Mouse (Mus musculus): ENCODE results near the gene 4930519G04Rik. TPM values are rescaled to one million over a fixed set of nuclear protein-coding genes. Genes with fewer than 3 reads are reported as not detected.

The 4930519G04Rik gene
- polyA plus RNA-seq, 1 experiment: 68.8 TPM

- TF ChIP-seq POLR2A (IDR thresholded peaks at IDR 0.05; ENCODE audit: control insufficient read depth, low read depth, low read length) (no peak), CTCF (IDR thresholded peaks at IDR 0.05; ENCODE audit: control insufficient read depth, insufficient read depth, insufficient replicate concordance, low read depth, low read length) (no peak)
- Histone ChIP-seq H3K4me3 (ENCODE audit: control insufficient read depth, low read depth, low read length) (peak within 1 kb of the TSS; percentile 47), H3K36me3 (ENCODE audit: control insufficient read depth, insufficient read depth, low read length) (no peaks in the 10 kb centered on the region), H3K27me3 (ENCODE audit: control insufficient read depth, insufficient read depth, low read length) (no peaks in the 10 kb centered on the region), H3K27ac (ENCODE audit: control insufficient read depth, insufficient read depth, low read depth, low read length) (no peak within 1 kb of the TSS), H3K4me1 (ENCODE audit: control insufficient read depth, insufficient read depth, low read length) (peaks cover 10% of the 10 kb centered on the region)
Measured at GRCm38 (mm10) chr5:114922998-114923473, 69.6 kb downstream of the 4930519G04Rik start, which contains the start of gene Oasl1. Gene Oasl1, plus strand, starts transcription at chr5:114923240.

GRCm38 (mm10) chr5:114926153-114926684 lies 72.8 kb downstream of the 4930519G04Rik start:
- H3K27ac ChIP-seq (ENCODE audit: control insufficient read depth, insufficient read depth, low read depth, low read length): no peak overlapping the region
- peaks cover 10% of the 10 kb centered on the region for H3K4me1 ChIP-seq (ENCODE audit: control insufficient read depth, insufficient read depth, low read length)
- H3K27me3 ChIP-seq (ENCODE audit: control insufficient read depth, insufficient read depth, low read length): no peaks in the 10 kb centered on the region
- H3K4me3 ChIP-seq (ENCODE audit: control insufficient read depth, low read depth, low read length): no peak overlapping the region
- no peaks in the 10 kb centered on the region for H3K36me3 ChIP-seq (ENCODE audit: control insufficient read depth, insufficient read depth, low read length)
- no peak for TF ChIP-seq POLR2A (IDR thresholded peaks at IDR 0.05; ENCODE audit: control insufficient read depth, low read depth, low read length)

- no peaks in the 10 kb centered on the region for H3K27me3 ChIP-seq (ENCODE audit: control insufficient read depth, insufficient read depth, low read length)
- H3K4me1 ChIP-seq (ENCODE audit: control insufficient read depth, insufficient read depth, low read length): peaks cover 11% of the 10 kb centered on the region
- H3K27ac ChIP-seq (ENCODE audit: control insufficient read depth, insufficient read depth, low read depth, low read length): no peak overlapping the region
- no peaks in the 10 kb centered on the region for H3K36me3 ChIP-seq (ENCODE audit: control insufficient read depth, insufficient read depth, low read length)
- no peak overlapping the region for H3K4me3 ChIP-seq (ENCODE audit: control insufficient read depth, low read depth, low read length)
- no peak for TF ChIP-seq CTCF (IDR thresholded peaks at IDR 0.05; ENCODE audit: control insufficient read depth, insufficient read depth, insufficient replicate concordance, low read depth, low read length)
- TF ChIP-seq POLR2A (IDR thresholded peaks at IDR 0.05; ENCODE audit: control insufficient read depth, low read depth, low read length): no peak
Measured at GRCm38 (mm10) chr5:114926753-114927152, 73.3 kb downstream of the 4930519G04Rik start.

GRCm38 (mm10) chr5:114931626-114932025 lies 78.2 kb downstream of the 4930519G04Rik start:
- no peaks in the 10 kb centered on the region for H3K27me3 ChIP-seq (ENCODE audit: control insufficient read depth, insufficient read depth, low read length)
- H3K4me1 ChIP-seq (ENCODE audit: control insufficient read depth, insufficient read depth, low read length): peaks cover 8% of the 10 kb centered on the region
- H3K27ac ChIP-seq (ENCODE audit: control insufficient read depth, insufficient read depth, low read depth, low read length): no peak overlapping the region
- no peak overlapping the region for H3K4me3 ChIP-seq (ENCODE audit: control insufficient read depth, low read depth, low read length)
- H3K36me3 ChIP-seq (ENCODE audit: control insufficient read depth, insufficient read depth, low read length): no peaks in the 10 kb centered on the region
- TF ChIP-seq POLR2A (IDR thresholded peaks at IDR 0.05; ENCODE audit: control insufficient read depth, low read depth, low read length): no peak
- TF ChIP-seq CTCF (IDR thresholded peaks at IDR 0.05; ENCODE audit: control insufficient read depth, insufficient read depth, insufficient replicate concordance, low read depth, low read length): no peak

- H3K4me3 ChIP-seq (ENCODE audit: control insufficient read depth, low read depth, low read length): no peak overlapping the region
- H3K27ac ChIP-seq (ENCODE audit: control insufficient read depth, insufficient read depth, low read depth, low read length): no peak overlapping the region
- H3K36me3 ChIP-seq (ENCODE audit: control insufficient read depth, insufficient read depth, low read length): no peaks in the 10 kb centered on the region
- TF ChIP-seq POLR2A (IDR thresholded peaks at IDR 0.05; ENCODE audit: control insufficient read depth, low read depth, low read length) (no peak), CTCF (IDR thresholded peaks at IDR 0.05; ENCODE audit: control insufficient read depth, insufficient read depth, insufficient replicate concordance, low read depth, low read length) (no peak)
- peaks cover 10% of the 10 kb centered on the region for H3K4me1 ChIP-seq (ENCODE audit: control insufficient read depth, insufficient read depth, low read length)
- H3K27me3 ChIP-seq (ENCODE audit: control insufficient read depth, insufficient read depth, low read length): no peaks in the 10 kb centered on the region
Measured at GRCm38 (mm10) chr5:114933206-114933605, 79.7 kb downstream of the 4930519G04Rik start.

Other genes starting within 250 kb of the 4930519G04Rik start
- 0.93 and 1.9 TPM in 2 replicates for gene Trpv4, start 195.2 kb upstream of the 4930519G04Rik start, polyA plus RNA-seq (2012; rRNA removed)
- gene Gltp, start 162.7 kb upstream of the 4930519G04Rik start, polyA plus RNA-seq (2012; rRNA removed): 10.5 TPM in 2 replicates
- gene Tchp, start 145.9 kb upstream of the 4930519G04Rik start, polyA plus RNA-seq (2012; rRNA removed): 71.8 and 74.7 TPM in 2 replicates
- 167 and 170 TPM in 2 replicates for gene Ankrd13a, start 79.0 kb upstream of the 4930519G04Rik start, polyA plus RNA-seq (2012; rRNA removed)
- gene Git2, start 78.1 kb upstream of the 4930519G04Rik start, polyA plus RNA-seq (2012; rRNA removed): 15.1 and 16.1 TPM in 2 replicates
- 51.7 and 67.4 TPM in 2 replicates for gene 1500011B03Rik, start 30.2 kb upstream of the 4930519G04Rik start, polyA plus RNA-seq (2012; rRNA removed)
- gene Gm9936, start 5.0 kb downstream of the 4930519G04Rik start, polyA plus RNA-seq (2012; rRNA removed): not detected in 2 replicates
- gene Oasl2, start 43.3 kb downstream of the 4930519G04Rik start, polyA plus RNA-seq (2012; rRNA removed): 3.9 and 4.4 TPM in 2 replicates
- gene Oasl1, start 69.6 kb downstream of the 4930519G04Rik start, polyA plus RNA-seq (2012; rRNA removed): 3.0 and 4.2 TPM in 2 replicates
- gene 2210016L21Rik, start 88.5 kb downstream of the 4930519G04Rik start, polyA plus RNA-seq (2012; rRNA removed): 3.9 and 4.5 TPM in 2 replicates
- gene Hnf1a, start 117.4 kb downstream of the 4930519G04Rik start, polyA plus RNA-seq (2012; rRNA removed): 0.17 and 0.18 TPM in 2 replicates
- 88.6 and 93.9 TPM in 2 replicates for gene Sppl3, start 157.5 kb downstream of the 4930519G04Rik start, polyA plus RNA-seq (2012; rRNA removed)
- gene Gm10401, start 244.6 kb downstream of the 4930519G04Rik start, polyA plus RNA-seq (2012; rRNA removed): not detected in 2 replicates